Mouse (Mus musculus): ENCODE data around the gene Sox5. TPM values are rescaled to one million over a fixed set of nuclear protein-coding genes. Genes with fewer than 3 reads are reported as not detected.
A peak's percentile ranks its signal among the peaks of the same experiment; 100 is the strongest.

Sox5 gene
- total and polyA plus RNA-seq, 2 experiments from 2014 or later: 26.2 to 32.9 TPM

DNA sequence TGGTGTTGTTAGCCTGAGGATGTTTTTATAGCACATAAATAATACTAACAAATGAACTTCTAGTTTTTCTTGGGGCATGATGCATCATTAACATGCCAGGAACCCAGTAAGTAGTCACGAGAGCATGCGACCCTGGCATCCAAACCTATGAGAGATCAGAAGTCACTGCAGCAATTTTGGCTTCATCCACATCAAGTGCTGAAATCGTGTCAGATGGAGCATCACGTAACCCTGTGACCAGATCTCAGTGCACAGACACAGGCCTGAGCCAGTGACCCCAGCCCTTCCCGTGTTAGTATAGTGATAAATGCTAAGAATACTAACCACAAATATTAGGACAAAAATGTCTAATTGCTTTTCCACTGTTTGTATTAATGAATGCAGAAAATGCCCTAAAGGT lies 58.8 kb downstream of the Sox5 start:
- Histone ChIP-seq H3K4me2 (ENCODE audit: low read depth, low read length) (no peak overlapping the region), H3K36me3 (ENCODE audit: insufficient read depth, low read length) (no peaks in the 10 kb centered on the region), H3K27me3 (ENCODE audit: insufficient read depth, low read length) (no peaks in the 10 kb centered on the region), H3K4me3 (ENCODE audit: low read length) (no peak overlapping the region), H3K27ac (no peak overlapping the region), H3K4me1 (ENCODE audit: insufficient read depth, low read length) (no peaks in the 10 kb centered on the region), H3K9me3 (ENCODE audit: low read length) (no peaks in the 10 kb centered on the region), H3K9ac (replicated peaks; ENCODE audit: low read length) (no peak overlapping the region)
- DNase-seq (ENCODE audit: low spot score) (no peak), ATAC-seq (no peak)
- no peak for TF ChIP-seq CTCF (IDR thresholded peaks at IDR 0.05; ENCODE audit: low read depth)
- WGBS: 89% methylated on average over 5 of the region's 5 CpGs

GRCm38 (mm10) chr6:144720846-144721245 lies 60.9 kb downstream of the Sox5 start:
- Histone ChIP-seq H3K27me3 (ENCODE audit: insufficient read depth, low read length) (no peaks in the 10 kb centered on the region), H3K27ac (no peak overlapping the region), H3K4me3 (ENCODE audit: low read length) (no peak overlapping the region), H3K9ac (replicated peaks; ENCODE audit: low read length) (no peak overlapping the region), H3K4me1 (ENCODE audit: insufficient read depth, low read length) (no peaks in the 10 kb centered on the region), H3K4me2 (ENCODE audit: low read depth, low read length) (no peak overlapping the region), H3K9me3 (ENCODE audit: low read length) (no peaks in the 10 kb centered on the region), H3K36me3 (ENCODE audit: insufficient read depth, low read length) (no peaks in the 10 kb centered on the region)
- DNase-seq (ENCODE audit: low spot score) (no peak), ATAC-seq (no peak)
- WGBS: 97% methylated on average over 13 of the region's 13 CpGs
- TF ChIP-seq CTCF (IDR thresholded peaks at IDR 0.05; ENCODE audit: low read depth): no peak

DNA sequence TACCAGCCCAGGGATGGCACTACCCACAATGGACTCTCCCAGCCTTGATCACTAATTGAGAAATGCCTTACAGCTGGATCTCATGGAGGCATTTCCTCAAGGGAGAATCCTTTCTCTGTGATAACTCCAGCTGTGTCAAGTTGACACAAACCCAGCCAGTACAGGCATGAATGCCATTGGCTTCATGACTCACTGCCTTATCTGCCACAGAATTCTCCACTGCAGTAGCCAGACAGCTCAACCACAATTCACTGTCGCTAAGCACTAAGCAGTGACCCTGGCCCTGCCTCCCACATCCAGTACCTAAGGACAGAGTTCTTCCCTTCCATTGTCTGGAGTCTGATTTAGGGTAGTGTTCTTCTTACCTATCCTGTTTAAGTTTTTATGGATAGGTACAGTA lies 65.4 kb downstream of the Sox5 start:
- Histone ChIP-seq H3K36me3 (ENCODE audit: insufficient read depth, low read length) (no peaks in the 10 kb centered on the region), H3K4me3 (ENCODE audit: low read length) (no peak overlapping the region), H3K4me2 (ENCODE audit: low read depth, low read length) (no peak overlapping the region), H3K9ac (replicated peaks; ENCODE audit: low read length) (no peak overlapping the region), H3K27me3 (ENCODE audit: insufficient read depth, low read length) (no peaks in the 10 kb centered on the region), H3K27ac (no peak overlapping the region), H3K9me3 (ENCODE audit: low read length) (no peaks in the 10 kb centered on the region), H3K4me1 (ENCODE audit: insufficient read depth, low read length) (0 out of 2 replicates have a peak, but pooled peaks cover 6% of the 10 kb centered on the region)
- TF ChIP-seq CTCF (IDR thresholded peaks at IDR 0.05; ENCODE audit: low read depth): no peak
- DNase-seq (ENCODE audit: low spot score) (no peak), ATAC-seq (no peak)
- 81% methylated on average over 1 of the region's 1 CpGs for WGBS

GRCm38 (mm10) chr6:144711841-144712240 lies 69.9 kb downstream of the Sox5 start:
- 35% methylated on average over 9 of the region's 9 CpGs for WGBS
- 0 out of 2 replicates have a peak, but pooled peaks have one; percentile 40 for ATAC-seq
- H3K27ac ChIP-seq: no peak overlapping the region
- peak; percentile 18 for DNase-seq (ENCODE audit: low spot score)
- H3K9ac ChIP-seq (replicated peaks; ENCODE audit: low read length): no peak overlapping the region
- H3K9me3 ChIP-seq (ENCODE audit: low read length): no peaks in the 10 kb centered on the region
- H3K4me2 ChIP-seq (ENCODE audit: low read depth, low read length): 0 out of 2 replicates have a peak overlapping the region, but pooled peaks have one; percentile 3
- H3K36me3 ChIP-seq (ENCODE audit: insufficient read depth, low read length): no peaks in the 10 kb centered on the region
- H3K27me3 ChIP-seq (ENCODE audit: insufficient read depth, low read length): no peaks in the 10 kb centered on the region
- no peak for TF ChIP-seq CTCF (IDR thresholded peaks at IDR 0.05; ENCODE audit: low read depth)
- no peak overlapping the region for H3K4me3 ChIP-seq (ENCODE audit: low read length)
- 0 out of 2 replicates have a peak, but pooled peaks cover 6% of the 10 kb centered on the region for H3K4me1 ChIP-seq (ENCODE audit: insufficient read depth, low read length)

GRCm38 (mm10) chr6:144710816-144711215 lies 71.0 kb downstream of the Sox5 start:
- Histone ChIP-seq H3K9ac (replicated peaks; ENCODE audit: low read length) (no peak overlapping the region), H3K27me3 (ENCODE audit: insufficient read depth, low read length) (no peaks in the 10 kb centered on the region), H3K4me2 (ENCODE audit: low read depth, low read length) (no peak overlapping the region), H3K4me1 (ENCODE audit: insufficient read depth, low read length) (0 out of 2 replicates have a peak, but pooled peaks cover 6% of the 10 kb centered on the region), H3K36me3 (ENCODE audit: insufficient read depth, low read length) (no peaks in the 10 kb centered on the region), H3K4me3 (ENCODE audit: low read length) (no peak overlapping the region), H3K9me3 (ENCODE audit: low read length) (no peaks in the 10 kb centered on the region), H3K27ac (no peak overlapping the region)
- TF ChIP-seq CTCF (IDR thresholded peaks at IDR 0.05; ENCODE audit: low read depth): no peak
- no peak for DNase-seq (ENCODE audit: low spot score)
- ATAC-seq: no peak
- 66% methylated on average over 5 of the region's 5 CpGs for WGBS

DNA sequence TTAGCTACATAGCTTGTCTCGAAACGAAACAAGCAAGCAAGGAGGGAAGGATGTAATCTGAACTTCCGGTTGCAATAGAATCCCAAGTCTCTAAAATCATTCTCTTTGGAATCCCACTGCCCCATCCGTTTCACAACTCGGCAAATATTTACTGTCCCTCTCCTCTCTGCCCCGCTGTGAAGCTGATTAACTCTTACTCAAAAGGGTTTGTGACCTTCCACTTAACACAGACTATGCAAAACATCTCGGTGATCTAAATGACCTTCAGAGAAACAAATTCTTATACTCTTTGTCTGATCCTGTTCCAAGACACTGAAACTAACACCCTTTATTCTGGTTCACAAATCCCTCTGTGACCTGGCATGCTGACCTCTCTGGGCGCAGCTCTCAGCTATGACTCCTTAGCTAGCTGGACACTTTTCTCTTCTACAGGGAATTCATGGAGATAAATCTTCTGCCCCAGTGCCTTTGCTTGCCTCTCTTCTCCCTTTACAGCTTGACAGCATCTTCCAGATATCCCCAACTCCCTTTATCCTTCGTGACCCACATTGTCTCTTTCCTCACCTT lies 72.1 kb downstream of the Sox5 start:
- WGBS: 65% methylated on average over 9 of the region's 9 CpGs
- no peak for TF ChIP-seq CTCF (IDR thresholded peaks at IDR 0.05; ENCODE audit: low read depth)
- Histone ChIP-seq H3K4me1 (ENCODE audit: insufficient read depth, low read length) (0 out of 2 replicates have a peak, but pooled peaks cover 6% of the 10 kb centered on the region), H3K27ac (no peak overlapping the region), H3K9ac (replicated peaks; ENCODE audit: low read length) (no peak overlapping the region), H3K4me3 (ENCODE audit: low read length) (no peak overlapping the region), H3K27me3 (ENCODE audit: insufficient read depth, low read length) (no peaks in the 10 kb centered on the region), H3K36me3 (ENCODE audit: insufficient read depth, low read length) (no peaks in the 10 kb centered on the region), H3K4me2 (ENCODE audit: low read depth, low read length) (no peak overlapping the region), H3K9me3 (ENCODE audit: low read length) (no peaks in the 10 kb centered on the region)
- DNase-seq (ENCODE audit: low spot score) (no peak), ATAC-seq (no peak)

GRCm38 (mm10) chr6:144708410-144708809 lies 73.4 kb downstream of the Sox5 start:
- DNase-seq (ENCODE audit: low spot score) (no peak), ATAC-seq (no peak)
- H3K9ac ChIP-seq (replicated peaks; ENCODE audit: low read length): no peak overlapping the region
- H3K4me1 ChIP-seq (ENCODE audit: insufficient read depth, low read length): 0 out of 2 replicates have a peak, but pooled peaks cover 6% of the 10 kb centered on the region
- H3K9me3 ChIP-seq (ENCODE audit: low read length): no peaks in the 10 kb centered on the region
- WGBS: 81% methylated on average over 4 of the region's 4 CpGs
- no peak overlapping the region for H3K27ac ChIP-seq
- TF ChIP-seq CTCF (IDR thresholded peaks at IDR 0.05; ENCODE audit: low read depth): no peak
- H3K4me2 ChIP-seq (ENCODE audit: low read depth, low read length): no peak overlapping the region
- no peaks in the 10 kb centered on the region for H3K27me3 ChIP-seq (ENCODE audit: insufficient read depth, low read length)
- H3K36me3 ChIP-seq (ENCODE audit: insufficient read depth, low read length): no peaks in the 10 kb centered on the region
- H3K4me3 ChIP-seq (ENCODE audit: low read length): no peak overlapping the region
